Mouse (Mus musculus): ENCODE results near the gene Ccdc7b.
"Not testable (repeated sequence)": the region's sequence is repeated elsewhere in the genome, so short reads cannot be mapped to it uniquely, and the experiment has no call there.

DNA sequence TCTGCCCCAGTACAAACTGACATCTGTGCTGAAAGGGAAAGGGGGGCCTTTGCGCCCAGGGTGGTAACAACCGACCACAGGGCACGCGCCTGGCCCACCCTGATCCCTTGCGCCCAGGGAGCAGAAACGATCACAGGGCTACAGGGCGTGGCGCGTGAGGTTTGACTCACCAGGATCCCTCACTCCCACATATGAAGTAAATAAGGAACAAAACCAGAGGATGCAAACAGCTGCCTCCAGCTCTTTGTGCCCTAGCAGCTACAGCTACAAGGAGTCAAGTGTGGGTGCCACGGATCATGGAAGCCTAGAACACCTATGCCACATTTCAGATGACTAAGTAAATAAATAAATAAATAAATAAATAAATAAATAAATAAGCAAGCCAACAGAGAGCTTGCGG lies 1.5 kb upstream of the Ccdc7b start, which contains the start of gene Ccdc7a:
- not testable (repeated sequence) for TF ChIP-seq CTCF (conservative IDR thresholded peaks at IDR 0.05; ENCODE audit: insufficient read depth, insufficient read length, low read depth, low read length); POLR2A (IDR thresholded peaks at IDR 0.05; ENCODE audit: low read depth, low read length)

Data from kidney, adult 2 months (tissue).